Mouse (Mus musculus) mammary gland, adult 2 months (tissue): ENCODE results near the gene Abca13. TPM values are rescaled to one million over a fixed set of nuclear protein-coding genes. Genes with fewer than 3 reads are reported as not detected.

Experiments used
- polyA plus RNA-seq: library from polyadenylated mRNA; depleted of rRNA; stranded (reverse); fragments of >200 nt; gene quantifications from 2 replicates; pipeline ENCODE4 v1.2.3, GENCODE M21; 2012; ENCODE audit warnings: low replicate concordance; rRNA removed

Gene Abca13
- 0.01 TPM in 1 of 2 replicates, not detected in the other for polyA plus RNA-seq

GRCm38 (mm10) chr11:9191555-9192131 is at the start of gene Abca13:
TSS of gene Abca13 (plus strand) at chr11:9191942.

Other genes with a start within 250 kb of the Abca13 start
- 0.18 and 0.27 TPM in 2 replicates for gene Pkd1l1, start 218.7 kb upstream of the Abca13 start, polyA plus RNA-seq
- 4.7 and 9.2 TPM in 2 replicates for gene Hus1, start 180.8 kb upstream of the Abca13 start, polyA plus RNA-seq
- 0.78 and 1.0 TPM in 2 replicates for gene Gm11992, start 143.3 kb upstream of the Abca13 start, polyA plus RNA-seq
- gene Sun3, start 143.0 kb upstream of the Abca13 start, polyA plus RNA-seq, result not detected in 2 replicates
- 8.1 and 16.0 TPM in 2 replicates for gene Upp1, start 73.8 kb upstream of the Abca13 start, polyA plus RNA-seq